Mouse (Mus musculus) forebrain, embryonic 14.5 days (tissue): ENCODE data around the gene Acot10. TPM values are rescaled to one million over a fixed set of nuclear protein-coding genes. Genes with fewer than 3 reads are reported as not detected.

Source experiments
- ATAC-seq: fragments of 200-750 bp; cut with Nextera tagmentation; 2 replicates; pipeline ENCODE4 v1.8.0; 2017; ENCODE audit warnings: mild to moderate bottlenecking, moderate library complexity
- DNase-seq: peaks from one replicate; pipeline ENCODE4 v3.0.0-alpha.2; 2015; ENCODE audit warnings: low spot score
- H3K27ac ChIP-seq: fragments of 300-500 bp; sonication (generic); 2 replicates; pipeline ENCODE4 v1.5.1; 2014; ENCODE audit warnings: low read depth, mild to moderate bottlenecking, control low read depth, low read length, moderate library complexity
- H3K27me3 ChIP-seq: fragments of 300-500 bp; sonication (generic); replicated peaks from 2 replicates; pipeline ENCODE4 v1.6.1; 2014; ENCODE audit warnings: low read length, control low read depth, mixed read lengths; ENCODE audit not compliant: control insufficient read depth, insufficient read depth
- H3K36me3 ChIP-seq: fragments of 300-500 bp; sonication (generic); 2 replicates; pipeline ENCODE4 v1.6.1; 2014; ENCODE audit warnings: low read length, control low read depth; ENCODE audit not compliant: control insufficient read depth, insufficient read depth
- H3K4me1 ChIP-seq: fragments of 300-500 bp; sonication (generic); 2 replicates; pipeline ENCODE4 v1.6.1; 2014; ENCODE audit warnings: antibody characterized with exemption, low read length, control low read depth; ENCODE audit not compliant: control insufficient read depth, insufficient read depth
- H3K4me2 ChIP-seq: fragments of 300-500 bp; sonication (generic); 2 replicates; pipeline ENCODE4 v1.6.1; 2014; ENCODE audit warnings: mild to moderate bottlenecking, control low read depth, low read length
- H3K4me3 ChIP-seq: fragments of 300-500 bp; sonication (generic); 2 replicates; pipeline ENCODE4 v1.5.1; 2014; ENCODE audit warnings: low read depth, low read length, control low read depth
- H3K9ac ChIP-seq: fragments of 300-500 bp; sonication (generic); 2 replicates; pipeline ENCODE4 v1.6.1; 2014; ENCODE audit warnings: mild to moderate bottlenecking, low read length, control low read depth, moderate library complexity
- H3K9me3 ChIP-seq: fragments of 300-500 bp; sonication (generic); replicated peaks from 2 replicates; pipeline ENCODE4 v1.6.1; 2016; ENCODE audit warnings: low read length, control low read depth, mixed read lengths; ENCODE audit not compliant: control insufficient read depth
- WGBS: fragments of 180-500 bp; shearing (Covaris S2); extraction: QIAGEN DNeasy Blood & Tissue Kit; methylation state at CpG from one replicate; pipeline ENCODE4 v1.1.7; 2014; 5-methylcytosine and 5-hydroxymethylcytosine counted together
- polyA plus RNA-seq: library from polyadenylated mRNA; unstranded; fragments of >200 nt; fragmentation: Nextera tagmentation; extraction: Ambion mirVana; gene quantifications from 2 replicates; pipeline ENCODE4 v1.2.1, GENCODE M21; 2014

The Acot10 gene
- polyA plus RNA-seq, 1 experiment from 2014 or later = 0.17 TPM

DNA sequence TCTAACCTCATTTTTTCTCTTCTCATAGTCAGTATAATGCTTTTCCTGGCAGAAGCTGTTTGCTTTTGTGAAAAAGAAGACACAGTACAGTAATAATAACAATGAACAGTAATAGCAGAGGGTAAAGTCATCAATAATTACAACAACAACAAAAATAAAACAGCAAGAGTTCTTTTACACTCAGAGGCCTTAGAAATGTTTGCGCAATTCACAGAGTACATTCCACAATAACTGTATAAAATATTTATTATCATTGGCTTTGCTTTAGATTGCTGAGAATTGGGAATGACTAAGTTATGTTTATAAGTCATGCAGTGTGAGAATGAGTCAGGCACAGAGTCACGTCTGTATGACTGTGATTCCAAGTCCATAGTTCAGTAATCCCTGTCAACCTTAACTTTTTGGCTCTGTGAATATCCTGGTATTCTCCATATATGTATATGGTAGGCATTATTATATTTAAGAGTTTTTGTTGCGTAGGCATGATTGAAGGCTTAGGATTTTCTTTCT lies 23.6 kb downstream of the Acot10 start:
- 91% methylated on average over 3 of the region's 3 CpGs for WGBS
- Histone ChIP-seq H3K4me2 (no peak overlapping the region), H3K27ac (no peak overlapping the region), H3K27me3 (no peaks in the 10 kb centered on the region), H3K36me3 (no peaks in the 10 kb centered on the region), H3K4me1 (no peaks in the 10 kb centered on the region), H3K4me3 (no peak overlapping the region), H3K9me3 (no peaks in the 10 kb centered on the region), H3K9ac (no peak overlapping the region)
- ATAC-seq (no peak), DNase-seq (no peak)

- WGBS = 76% methylated on average over 2 of the region's 2 CpGs
- ATAC-seq = no peak
These were observed 27.4 kb downstream of the Acot10 start for GRCm38 (mm10) chr15:20639155-20639554.

DNA sequence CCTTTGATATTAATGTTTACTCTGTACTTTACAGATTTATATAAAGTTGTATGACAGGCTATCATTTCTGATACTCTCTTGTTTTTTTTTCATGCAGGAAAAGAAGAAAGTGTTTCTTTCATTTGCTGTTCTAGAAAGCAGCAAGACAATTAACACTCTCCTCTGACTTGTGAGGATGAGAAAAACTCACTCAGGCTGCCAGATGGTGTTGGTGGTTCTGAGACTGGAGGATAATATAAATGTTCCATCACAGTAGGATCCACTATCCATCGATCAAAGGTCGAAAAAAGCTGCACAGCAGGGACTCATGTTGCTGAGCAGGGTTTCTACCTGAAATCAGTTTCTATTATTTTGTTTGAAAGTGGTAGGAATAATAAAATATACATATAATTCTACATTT lies 32.0 kb downstream of the Acot10 start:
- Histone ChIP-seq H3K9me3 (no peaks in the 10 kb centered on the region), H3K4me3 (no peak overlapping the region), H3K4me1 (no peaks in the 10 kb centered on the region), H3K27ac (no peak overlapping the region), H3K36me3 (no peaks in the 10 kb centered on the region), H3K4me2 (no peak overlapping the region), H3K9ac (no peak overlapping the region), H3K27me3 (no peaks in the 10 kb centered on the region)
- ATAC-seq (no peak), DNase-seq (peak; percentile 31)
- WGBS = 72% methylated on average over 2 of the region's 2 CpGs

More at GRCm38 (mm10) chr15:20639155-20639554, 27.4 kb downstream of the Acot10 start:
- Histone ChIP-seq H3K36me3 (no peaks in the 10 kb centered on the region), H3K4me2 (no peak overlapping the region), H3K27ac (no peak overlapping the region), H3K27me3 (no peaks in the 10 kb centered on the region), H3K9ac (no peak overlapping the region), H3K9me3 (no peaks in the 10 kb centered on the region), H3K4me1 (no peaks in the 10 kb centered on the region), H3K4me3 (no peak overlapping the region)
- peak; percentile 3 for DNase-seq

Other genes with a start within 250 kb of the Acot10 start
- gene Cdh12, start 217.5 kb downstream of the Acot10 start, polyA plus RNA-seq = 2.3 and 4.0 TPM in 2 replicates